Mouse (Mus musculus) frontal cortex, adult (tissue): Measurements from ENCODE around the gene Ube2a.
A peak's percentile ranks its signal among the peaks of the same experiment; 100 is the strongest.

ENCODE experiments used
- ATAC-seq: cut with Nextera tagmentation; 2 replicates; pipeline ENCODE4 v1.9.2; 2017; ENCODE audit warnings: mild to moderate bottlenecking, moderate library complexity, mixed read lengths; ENCODE audit not compliant: low TSS enrichment

The Ube2a gene

GRCm38 (mm10) chrX:36901655-36902054 lies 28.0 kb downstream of the Ube2a start:
- ATAC-seq: 0 out of 2 replicates have a peak, but pooled peaks have one; percentile 32

GRCm38 (mm10) chrX:36902321-36903114 lies 28.8 kb downstream of the Ube2a start, which contains the start of gene Nkrf:
TSS of gene Nkrf (minus strand) at chrX:36902899.
- peak; percentile 62 for ATAC-seq

- ATAC-seq: peak; percentile 92
These were observed 29.5 kb downstream of the Ube2a start for GRCm38 (mm10) chrX:36903115-36903768.

- ATAC-seq: no peak
These were observed 32.8 kb downstream of the Ube2a start for GRCm38 (mm10) chrX:36906539-36906938.

- ATAC-seq: peak; percentile 81
These were observed 37.6 kb downstream of the Ube2a start for GRCm38 (mm10) chrX:36911343-36911742.

GRCm38 (mm10) chrX:36917749-36918148 lies 44.0 kb downstream of the Ube2a start:
- no peak for ATAC-seq

GRCm38 (mm10) chrX:36921346-36921745 lies 47.6 kb downstream of the Ube2a start:
- no peak for ATAC-seq

GRCm38 (mm10) chrX:36928791-36929190 lies 55.1 kb downstream of the Ube2a start:
- no peak for ATAC-seq

- ATAC-seq: no peak
These were observed 56.0 kb downstream of the Ube2a start for GRCm38 (mm10) chrX:36929694-36930093.

GRCm38 (mm10) chrX:36930574-36930973 lies 56.9 kb downstream of the Ube2a start:
- ATAC-seq: no peak
